Mouse (Mus musculus) forebrain, embryonic 12.5 days (tissue): ENCODE data around the gene Usp29. TPM values are rescaled to one million over a fixed set of nuclear protein-coding genes. Genes with fewer than 3 reads are reported as not detected.

Source experiments
- ATAC-seq: fragments of 200-750 bp; cut with Nextera tagmentation; 2 replicates; pipeline ENCODE4 v1.8.0; 2017; ENCODE audit warnings: moderate TSS enrichment; ENCODE audit not compliant: low FRiP score
- H3K27ac ChIP-seq: fragments of 300-500 bp; sonication (generic); 2 replicates; pipeline ENCODE4 v1.5.1; 2016; ENCODE audit warnings: mild to moderate bottlenecking
- H3K27me3 ChIP-seq: fragments of 300-500 bp; sonication (generic); 2 replicates; pipeline ENCODE4 v1.6.1; 2016; ENCODE audit warnings: mild to moderate bottlenecking
- H3K36me3 ChIP-seq: fragments of 300-500 bp; sonication (generic); replicated peaks from 2 replicates; pipeline ENCODE4 v1.6.1; 2016; ENCODE audit warnings: mild to moderate bottlenecking
- H3K4me1 ChIP-seq: fragments of 300-500 bp; sonication (generic); 2 replicates; pipeline ENCODE4 v1.6.1; 2016
- H3K4me2 ChIP-seq: fragments of 300-500 bp; sonication (generic); 2 replicates; pipeline ENCODE4 v1.6.1; 2016; ENCODE audit warnings: mild to moderate bottlenecking, moderate library complexity
- H3K4me3 ChIP-seq: fragments of 300-500 bp; sonication (generic); replicated peaks from 2 replicates; pipeline ENCODE4 v1.5.1; 2016; ENCODE audit warnings: mild to moderate bottlenecking
- H3K9ac ChIP-seq: fragments of 300-500 bp; sonication (generic); 2 replicates; pipeline ENCODE4 v1.6.1; 2016; ENCODE audit warnings: mild to moderate bottlenecking
- H3K9me3 ChIP-seq: fragments of 300-500 bp; sonication (generic); 2 replicates; pipeline ENCODE4 v1.6.1; 2016
- WGBS: fragments of 180-500 bp; shearing (Covaris S2); methylation state at CpG from one replicate; pipeline ENCODE4 v1.1.7; 2016; 5-methylcytosine and 5-hydroxymethylcytosine counted together
- polyA plus RNA-seq: library from polyadenylated mRNA; unstranded; fragments of >200 nt; fragmentation: Nextera tagmentation; extraction: Ambion mirVana; gene quantifications from 2 replicates; pipeline ENCODE4 v1.2.1, GENCODE M21; 2016

Gene Usp29
- polyA plus RNA-seq, 1 experiment from 2014 or later = 21.0 TPM

GRCm38 (mm10) chr7:6730801-6731200, 423 bp downstream of the Usp29 start:
- no peaks in the 10 kb centered on the region for H3K27me3 ChIP-seq
- H3K9ac ChIP-seq = peak overlapping the region; percentile 48
- H3K4me3 ChIP-seq = peak overlapping the region; percentile 58
- H3K27ac ChIP-seq = peak overlapping the region; percentile 71
- WGBS = 46% methylated on average over 15 of the region's 15 CpGs
- H3K4me1 ChIP-seq = no peaks in the 10 kb centered on the region
- H3K4me2 ChIP-seq = peak overlapping the region; percentile 62
- H3K9me3 ChIP-seq = peaks cover 42% of the 10 kb centered on the region
- ATAC-seq = no peak
- 0 out of 2 replicates have a peak, but pooled peaks cover under 1% of the 10 kb centered on the region for H3K36me3 ChIP-seq

- no peaks in the 10 kb centered on the region for H3K4me1 ChIP-seq
- WGBS = 49% methylated on average over 3 of the region's 3 CpGs
- no peak for ATAC-seq
- peak overlapping the region; percentile 62 for H3K4me2 ChIP-seq
- H3K27ac ChIP-seq = no peak overlapping the region
- peak overlapping the region; percentile 58 for H3K4me3 ChIP-seq
- H3K9me3 ChIP-seq = peaks cover 42% of the 10 kb centered on the region
- peak overlapping the region; percentile 48 for H3K9ac ChIP-seq
- H3K27me3 ChIP-seq = no peaks in the 10 kb centered on the region
- no peaks in the 10 kb centered on the region for H3K36me3 ChIP-seq
Measured at GRCm38 (mm10) chr7:6731373-6731772, 995 bp downstream of the Usp29 start.

GRCm38 (mm10) chr7:6731930-6732329, 1.6 kb downstream of the Usp29 start:
- no peak for ATAC-seq
- peak overlapping the region; percentile 22; the same call in 1 of the 2 replicates for H3K27ac ChIP-seq
- H3K4me2 ChIP-seq = peak overlapping the region; percentile 62
- peak overlapping the region; percentile 58 for H3K4me3 ChIP-seq
- H3K4me1 ChIP-seq = no peaks in the 10 kb centered on the region
- H3K36me3 ChIP-seq = no peaks in the 10 kb centered on the region
- peak overlapping the region; percentile 48; the same call in 1 of the 2 replicates for H3K9ac ChIP-seq
- H3K27me3 ChIP-seq = no peaks in the 10 kb centered on the region
- H3K9me3 ChIP-seq = peaks cover 41% of the 10 kb centered on the region
- 41% methylated on average over 4 of the region's 4 CpGs for WGBS

GRCm38 (mm10) chr7:6736060-6736459, 5.7 kb downstream of the Usp29 start:
- no peaks in the 10 kb centered on the region for H3K9me3 ChIP-seq
- no peak for ATAC-seq
- H3K36me3 ChIP-seq = no peaks in the 10 kb centered on the region
- no peak overlapping the region for H3K9ac ChIP-seq
- H3K4me2 ChIP-seq = no peak overlapping the region
- no peak overlapping the region for H3K4me3 ChIP-seq
- no peak overlapping the region for H3K27ac ChIP-seq
- H3K4me1 ChIP-seq = no peaks in the 10 kb centered on the region
- H3K27me3 ChIP-seq = no peaks in the 10 kb centered on the region
- WGBS = 74% methylated on average over 1 of the region's 1 CpGs

- Histone ChIP-seq H3K4me3 (no peak overlapping the region), H3K9ac (no peak overlapping the region), H3K27me3 (no peaks in the 10 kb centered on the region), H3K36me3 (no peaks in the 10 kb centered on the region), H3K4me2 (no peak overlapping the region), H3K9me3 (no peaks in the 10 kb centered on the region), H3K27ac (no peak overlapping the region), H3K4me1 (peaks cover 3% of the 10 kb centered on the region; the same call in 1 of the 2 replicates)
- 81% methylated on average over 10 of the region's 10 CpGs for WGBS
- no peak for ATAC-seq
Measured at GRCm38 (mm10) chr7:6744281-6744904, 14.0 kb downstream of the Usp29 start.

- Histone ChIP-seq H3K4me1 (peaks cover 28% of the 10 kb centered on the region), H3K4me3 (no peak overlapping the region), H3K4me2 (no peak overlapping the region), H3K9me3 (no peaks in the 10 kb centered on the region), H3K36me3 (no peaks in the 10 kb centered on the region), H3K27me3 (no peaks in the 10 kb centered on the region), H3K9ac (no peak overlapping the region), H3K27ac (0 out of 2 replicates have a peak overlapping the region, but pooled peaks have one; percentile 2)
- 35% methylated on average over 7 of the region's 7 CpGs for WGBS
- no peak for ATAC-seq
Measured at GRCm38 (mm10) chr7:6749196-6749595, 18.8 kb downstream of the Usp29 start.

GRCm38 (mm10) chr7:6753440-6753839, 23.1 kb downstream of the Usp29 start:
- Histone ChIP-seq H3K4me2 (no peak overlapping the region), H3K9ac (no peak overlapping the region), H3K36me3 (no peaks in the 10 kb centered on the region), H3K4me3 (no peak overlapping the region), H3K27ac (peak overlapping the region; percentile 37; the same call in 1 of the 2 replicates), H3K4me1 (peaks cover 28% of the 10 kb centered on the region), H3K27me3 (no peaks in the 10 kb centered on the region), H3K9me3 (no peaks in the 10 kb centered on the region)
- ATAC-seq = peak; percentile 89
- 6% methylated on average over 4 of the region's 4 CpGs for WGBS

- Histone ChIP-seq H3K4me1 (peaks cover 20% of the 10 kb centered on the region), H3K9ac (no peak overlapping the region), H3K4me2 (no peak overlapping the region), H3K4me3 (no peak overlapping the region), H3K36me3 (no peaks in the 10 kb centered on the region), H3K9me3 (no peaks in the 10 kb centered on the region), H3K27me3 (no peaks in the 10 kb centered on the region), H3K27ac (no peak overlapping the region)
- no peak for ATAC-seq
- 85% methylated on average over 4 of the region's 4 CpGs for WGBS
Measured at GRCm38 (mm10) chr7:6756777-6757291, 26.5 kb downstream of the Usp29 start.

GRCm38 (mm10) chr7:6759698-6760097, 29.3 kb downstream of the Usp29 start:
- no peaks in the 10 kb centered on the region for H3K9me3 ChIP-seq
- ATAC-seq = no peak
- no peaks in the 10 kb centered on the region for H3K36me3 ChIP-seq
- WGBS = 71% methylated on average over 12 of the region's 12 CpGs
- 0 out of 2 replicates have a peak, but pooled peaks cover 5% of the 10 kb centered on the region for H3K4me1 ChIP-seq
- no peak overlapping the region for H3K4me3 ChIP-seq
- H3K9ac ChIP-seq = no peak overlapping the region
- no peak overlapping the region for H3K27ac ChIP-seq
- no peaks in the 10 kb centered on the region for H3K27me3 ChIP-seq
- H3K4me2 ChIP-seq = no peak overlapping the region

- no peak for ATAC-seq
- no peak overlapping the region for H3K9ac ChIP-seq
- H3K27ac ChIP-seq = no peak overlapping the region
- H3K36me3 ChIP-seq = no peaks in the 10 kb centered on the region
- H3K27me3 ChIP-seq = no peaks in the 10 kb centered on the region
- 15% methylated on average over 6 of the region's 6 CpGs for WGBS
- no peak overlapping the region for H3K4me2 ChIP-seq
- no peaks in the 10 kb centered on the region for H3K9me3 ChIP-seq
- no peak overlapping the region for H3K4me3 ChIP-seq
- H3K4me1 ChIP-seq = 0 out of 2 replicates have a peak, but pooled peaks cover 5% of the 10 kb centered on the region
Measured at GRCm38 (mm10) chr7:6760170-6760569, 29.8 kb downstream of the Usp29 start.

- Histone ChIP-seq H3K4me2 (no peak overlapping the region), H3K4me1 (peaks cover 6% of the 10 kb centered on the region), H3K27me3 (no peaks in the 10 kb centered on the region), H3K4me3 (no peak overlapping the region), H3K36me3 (no peaks in the 10 kb centered on the region; the same call in 1 of the 2 replicates), H3K9ac (no peak overlapping the region), H3K9me3 (no peaks in the 10 kb centered on the region), H3K27ac (no peak overlapping the region)
- WGBS = 71% methylated on average over 5 of the region's 5 CpGs
- no peak for ATAC-seq
Measured at GRCm38 (mm10) chr7:6765240-6765639, 34.9 kb downstream of the Usp29 start.

GRCm38 (mm10) chr7:6770286-6770685, 39.9 kb downstream of the Usp29 start:
- Histone ChIP-seq H3K4me1 (peaks cover 11% of the 10 kb centered on the region), H3K4me2 (no peak overlapping the region), H3K9ac (no peak overlapping the region), H3K4me3 (no peak overlapping the region), H3K9me3 (no peaks in the 10 kb centered on the region), H3K36me3 (no peaks in the 10 kb centered on the region; the same call in 1 of the 2 replicates), H3K27ac (no peak overlapping the region), H3K27me3 (no peaks in the 10 kb centered on the region)
- under 1% methylated on average over 8 of the region's 8 CpGs for WGBS
- ATAC-seq = no peak
